Mouse (Mus musculus) cerebellum, adult 2 months (tissue): ENCODE data around the gene Skint1.

Source experiments
- CTCF ChIP-seq: fragments of 200-500 bp; IDR thresholded peaks from 2 replicates; pipeline ENCODE4 v1.5.1; 2011; ENCODE audit warnings: low read depth, mild to moderate bottlenecking, control low read depth, low read length, moderate library complexity, borderline replicate concordance; ENCODE audit not compliant: insufficient read depth
- POLR2A ChIP-seq: fragments of 200-500 bp; IDR thresholded peaks from 2 replicates; pipeline ENCODE4 v1.6.1; 2011; ENCODE audit warnings: low read length, control low read depth, borderline replicate concordance; ENCODE audit not compliant: insufficient read depth

DNA sequence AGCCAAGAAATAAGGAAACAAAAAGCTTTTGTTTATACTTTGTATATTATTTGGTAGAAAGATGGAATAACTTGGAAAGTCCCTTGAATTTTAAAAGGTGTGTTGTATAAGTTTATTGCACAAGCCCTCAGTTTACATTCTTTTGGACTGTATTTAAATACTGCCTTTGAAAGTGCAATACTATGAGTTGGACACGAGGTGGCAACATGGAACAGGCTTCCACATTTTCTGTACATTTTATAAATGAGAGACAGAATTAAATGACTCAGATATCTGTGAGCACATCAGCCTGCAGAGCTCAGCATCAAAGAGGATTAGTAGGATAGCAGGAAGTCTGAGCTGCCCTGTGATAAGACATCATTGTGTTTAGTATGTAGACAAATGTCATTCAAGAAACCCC, 44.8 kb upstream of the Skint1 start:
- TF ChIP-seq CTCF, result no peak
- no peak for TF ChIP-seq POLR2A
